Mouse (Mus musculus): ENCODE measurements around the gene Pcyt1a.

- no peak for TF ChIP-seq CTCF (IDR thresholded peaks at IDR 0.05; ENCODE audit: control insufficient read depth, insufficient read depth, insufficient read length)
- no peak for TF ChIP-seq FOSL1 (IDR thresholded peaks at IDR 0.05; ENCODE audit: insufficient read depth, low read length, poor library complexity, severe bottlenecking)
- TF ChIP-seq USF1 (IDR thresholded peaks at IDR 0.05; ENCODE audit: low read depth): no peak
- TF ChIP-seq MYOD1 (IDR thresholded peaks at IDR 0.05; ENCODE audit: control insufficient read depth, insufficient read length, low read depth): no peak
- no peak for TF ChIP-seq MAX (IDR thresholded peaks at IDR 0.05)
- TF ChIP-seq CEBPB (IDR thresholded peaks at IDR 0.05; ENCODE audit: low read depth): no peak
Measured at GRCm38 (mm10) chr16:32503633-32504032, 72.9 kb downstream of the Pcyt1a start.

Measured in C2C12 (cell line).